Mouse (Mus musculus) intestine, embryonic 14.5 days (tissue): Measurements from ENCODE around the gene Zfp677. TPM values are rescaled to one million over a fixed set of nuclear protein-coding genes. Genes with fewer than 3 reads are reported as not detected.

ENCODE experiments used
- polyA plus RNA-seq: library from polyadenylated mRNA; unstranded; fragments of >200 nt; fragmentation: Nextera tagmentation; extraction: Ambion mirVana; gene quantifications from 2 replicates; pipeline ENCODE4 v1.2.1, GENCODE M21; 2014

Zfp677 gene
- polyA plus RNA-seq, 1 experiment from 2014 or later: 3.4 TPM

Other genes with a start within 250 kb of the Zfp677 start
- gene Vmn1r234, start 157.7 kb upstream of the Zfp677 start, polyA plus RNA-seq: not detected in 2 replicates
- not detected in 2 replicates for gene Vmn1r235, start 127.3 kb upstream of the Zfp677 start, polyA plus RNA-seq
- not detected in 2 replicates for gene Vmn1r236, start 100.8 kb upstream of the Zfp677 start, polyA plus RNA-seq
- not detected in 2 replicates for gene Vmn1r237, start 71.9 kb upstream of the Zfp677 start, polyA plus RNA-seq
- gene Zfp54, start 39.5 kb downstream of the Zfp677 start, polyA plus RNA-seq: 4.8 and 6.1 TPM in 2 replicates
- gene Zfp51, start 66.6 kb downstream of the Zfp677 start, polyA plus RNA-seq: 14.3 and 16.5 TPM in 2 replicates
- gene Zfp53, start 105.2 kb downstream of the Zfp677 start, polyA plus RNA-seq: 13.3 and 13.7 TPM in 2 replicates
- 2.9 and 3.2 TPM in 2 replicates for gene Zfp52, start 151.8 kb downstream of the Zfp677 start, polyA plus RNA-seq
- 24.7 and 28.5 TPM in 2 replicates for gene Zfp948, start 183.3 kb downstream of the Zfp677 start, polyA plus RNA-seq